Mouse (Mus musculus): ENCODE results near the gene Izumo4. TPM values are rescaled to one million over a fixed set of nuclear protein-coding genes. Genes with fewer than 3 reads are reported as not detected.
A peak's percentile ranks its signal among the peaks of the same experiment; 100 is the strongest.

Izumo4 gene
- polyA plus RNA-seq, 1 experiment from 2014 or later: 24.9 TPM

DNA sequence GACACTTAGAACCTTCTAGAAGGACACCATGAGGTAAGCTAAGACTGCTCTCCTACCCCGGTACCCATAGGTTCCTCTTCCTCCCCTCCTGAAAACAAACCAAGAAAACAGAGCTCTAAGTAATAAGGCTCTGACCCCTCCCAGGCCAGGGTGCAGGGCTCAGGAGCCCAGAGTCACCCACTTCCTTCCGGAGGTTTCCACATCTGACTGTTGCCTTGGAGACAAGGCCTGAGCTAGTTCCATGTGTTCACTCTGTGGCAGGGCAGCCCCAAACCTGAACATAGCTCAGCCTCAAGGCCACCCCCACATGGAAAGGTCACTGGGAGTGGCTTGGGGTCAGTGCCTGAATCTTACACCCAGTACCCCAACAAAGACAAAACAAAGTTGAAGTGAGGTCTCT, 6.8 kb upstream of the Izumo4 start:
- peaks cover 4% of the 10 kb centered on the region; the same call in 1 of the 2 replicates for H3K4me1 ChIP-seq
- H3K9me3 ChIP-seq: no peaks in the 10 kb centered on the region
- H3K4me2 ChIP-seq (replicated peaks): no peak overlapping the region
- ATAC-seq (ENCODE audit: low FRiP score, low read depth): no peak
- no peak overlapping the region for H3K27ac ChIP-seq (replicated peaks)
- no peak overlapping the region for H3K4me3 ChIP-seq
- no peaks in the 10 kb centered on the region for H3K27me3 ChIP-seq
- WGBS: 89% methylated on average over 2 of the region's 2 CpGs
- peaks cover 47% of the 10 kb centered on the region for H3K36me3 ChIP-seq
- no peak overlapping the region for H3K9ac ChIP-seq (replicated peaks)

DNA sequence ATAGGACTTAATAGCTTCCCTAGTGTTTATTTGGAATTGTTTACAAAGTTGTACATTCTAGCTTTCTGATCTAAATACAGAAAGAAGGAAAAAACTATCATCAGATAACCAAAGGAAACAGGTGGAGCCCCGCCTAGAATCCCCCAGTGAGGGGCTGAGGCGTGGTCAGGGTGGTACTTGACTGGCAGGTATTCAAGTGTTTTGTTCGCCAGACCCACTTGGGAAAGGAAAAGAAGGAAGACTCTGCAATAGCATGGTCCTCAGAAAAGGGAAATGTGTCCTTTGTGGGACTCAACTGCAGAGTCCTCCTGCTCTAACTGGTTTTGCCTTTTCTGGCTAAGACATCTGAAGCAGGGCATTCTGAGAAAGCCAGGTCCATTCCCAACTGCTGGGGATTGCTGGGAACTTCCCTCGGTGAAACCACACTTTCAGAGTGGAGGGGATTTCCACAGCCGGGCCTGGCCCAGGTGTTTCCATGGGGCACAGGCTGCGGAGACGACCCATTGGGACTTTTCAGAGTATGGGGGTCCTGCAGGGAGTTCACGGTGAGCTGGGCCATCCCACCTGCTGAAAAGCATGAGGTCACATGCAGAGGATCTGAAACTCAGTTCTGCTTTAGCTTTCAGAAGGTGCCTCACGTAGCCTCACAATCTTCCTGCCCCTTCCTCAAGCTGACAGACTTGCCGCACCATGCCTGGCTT, 6.0 kb upstream of the Izumo4 start:
- Histone ChIP-seq H3K27me3 (no peaks in the 10 kb centered on the region), H3K36me3 (peaks cover 40% of the 10 kb centered on the region), H3K4me1 (peaks cover 12% of the 10 kb centered on the region), H3K4me2 (replicated peaks) (no peak overlapping the region), H3K4me3 (no peak overlapping the region), H3K9me3 (no peaks in the 10 kb centered on the region), H3K27ac (replicated peaks) (no peak overlapping the region), H3K9ac (replicated peaks) (no peak overlapping the region)
- ATAC-seq (ENCODE audit: low FRiP score, low read depth): no peak
- WGBS: 77% methylated on average over 10 of the region's 10 CpGs

DNA sequence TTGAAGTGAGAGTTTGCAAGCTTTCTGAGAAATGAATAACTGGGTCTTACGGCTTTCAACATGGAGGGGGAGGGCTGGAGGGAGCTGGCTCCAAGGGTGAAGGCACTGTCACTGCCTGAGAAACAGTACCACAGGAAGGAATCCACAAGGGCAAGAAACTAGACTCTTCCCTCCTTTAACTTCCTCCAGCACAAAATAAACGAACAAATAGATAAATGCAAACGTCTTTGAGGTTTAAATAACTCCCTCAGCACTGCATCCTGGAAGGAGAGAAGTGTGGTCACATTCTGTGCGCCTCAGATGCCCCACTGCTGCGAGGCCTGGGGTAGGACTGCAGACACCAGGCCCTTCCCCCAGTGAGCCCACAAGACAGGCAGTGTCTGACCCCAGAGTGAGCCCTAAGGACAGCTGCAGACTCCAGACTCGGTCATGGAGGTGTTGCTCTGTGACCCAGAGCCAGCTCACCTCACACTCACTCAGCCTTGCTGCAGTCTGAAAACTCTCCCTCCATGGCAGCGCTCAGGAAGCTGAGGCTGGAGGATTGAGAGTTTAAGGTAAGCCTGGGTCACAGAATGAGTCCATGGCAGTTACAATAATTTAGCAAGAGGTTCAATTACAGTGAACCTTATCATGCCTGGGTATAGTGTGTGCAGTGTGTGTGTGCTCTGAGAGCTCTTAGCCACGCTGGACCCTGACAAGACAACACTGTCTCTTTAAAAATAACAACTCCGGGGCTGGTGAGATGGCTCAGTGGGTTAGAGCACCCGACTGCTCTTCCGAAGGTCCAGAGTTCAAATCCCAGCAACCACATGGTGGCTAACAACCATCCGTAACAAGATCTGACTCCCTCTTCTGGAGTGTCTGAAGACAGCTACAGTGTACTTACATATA, 5.2 kb upstream of the Izumo4 start:
- no peak overlapping the region for H3K4me2 ChIP-seq (replicated peaks)
- H3K4me1 ChIP-seq: peaks cover 17% of the 10 kb centered on the region
- no peaks in the 10 kb centered on the region for H3K9me3 ChIP-seq
- H3K27ac ChIP-seq (replicated peaks): no peak overlapping the region
- H3K27me3 ChIP-seq: no peaks in the 10 kb centered on the region
- no peak for ATAC-seq (ENCODE audit: low FRiP score, low read depth)
- no peak overlapping the region for H3K4me3 ChIP-seq
- H3K36me3 ChIP-seq: peaks cover 36% of the 10 kb centered on the region
- WGBS: 75% methylated on average over 11 of the region's 12 CpGs
- 0 out of 2 replicates have a peak overlapping the region, but pooled peaks have one; percentile 1 for H3K9ac ChIP-seq (replicated peaks)

DNA sequence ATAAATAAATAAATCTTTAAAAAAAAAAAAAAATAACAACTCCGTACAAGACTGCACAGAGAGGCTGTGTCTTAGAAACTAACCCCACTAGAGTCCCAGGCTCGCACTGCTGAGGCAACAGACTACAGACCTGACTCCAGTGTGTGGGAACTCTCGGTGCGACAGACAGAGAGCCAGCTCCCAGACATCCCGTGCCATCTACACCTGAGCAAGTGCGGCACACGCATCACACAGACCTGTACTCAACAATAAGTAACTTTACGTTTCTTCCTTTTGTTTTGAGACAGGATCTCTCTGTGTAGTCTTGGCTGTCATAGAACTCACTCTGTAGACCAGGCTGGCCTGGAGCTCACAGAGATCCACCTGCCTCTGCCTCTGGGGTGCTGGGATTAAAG, 4.6 kb upstream of the Izumo4 start:
- Histone ChIP-seq H3K4me2 (replicated peaks) (no peak overlapping the region), H3K4me1 (peaks cover 17% of the 10 kb centered on the region), H3K27ac (replicated peaks) (no peak overlapping the region), H3K4me3 (no peak overlapping the region), H3K36me3 (peaks cover 36% of the 10 kb centered on the region), H3K27me3 (no peaks in the 10 kb centered on the region), H3K9me3 (no peaks in the 10 kb centered on the region), H3K9ac (replicated peaks) (no peak overlapping the region)
- no peak for ATAC-seq (ENCODE audit: low FRiP score, low read depth)
- 90% methylated on average over 8 of the region's 8 CpGs for WGBS

DNA sequence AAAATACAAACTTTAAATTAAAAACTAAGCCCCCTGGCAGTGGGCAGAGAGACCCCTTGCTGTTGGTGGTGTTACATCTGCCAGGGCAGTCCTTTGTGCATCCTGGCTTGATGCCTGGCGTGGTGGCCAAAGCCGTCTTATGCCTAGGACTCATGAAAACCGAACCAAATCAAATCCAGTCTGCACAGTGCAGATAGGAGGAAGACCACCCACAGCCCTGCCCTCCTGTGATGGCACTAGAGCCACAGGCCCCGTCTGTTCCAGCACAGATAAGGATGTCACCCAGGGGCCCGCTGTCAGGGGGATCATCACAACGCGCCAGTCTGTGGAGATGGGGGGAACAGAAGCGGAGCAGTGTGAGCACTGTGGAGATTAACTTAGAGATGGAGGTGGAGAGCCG, 4.2 kb upstream of the Izumo4 start:
- no peak overlapping the region for H3K4me3 ChIP-seq
- no peak overlapping the region for H3K9ac ChIP-seq (replicated peaks)
- H3K4me1 ChIP-seq: peaks cover 20% of the 10 kb centered on the region
- H3K4me2 ChIP-seq (replicated peaks): no peak overlapping the region
- no peak for ATAC-seq (ENCODE audit: low FRiP score, low read depth)
- H3K27ac ChIP-seq (replicated peaks): no peak overlapping the region
- H3K27me3 ChIP-seq: no peaks in the 10 kb centered on the region
- peaks cover 34% of the 10 kb centered on the region for H3K36me3 ChIP-seq
- H3K9me3 ChIP-seq: no peaks in the 10 kb centered on the region
- WGBS: 77% methylated on average over 9 of the region's 9 CpGs

DNA sequence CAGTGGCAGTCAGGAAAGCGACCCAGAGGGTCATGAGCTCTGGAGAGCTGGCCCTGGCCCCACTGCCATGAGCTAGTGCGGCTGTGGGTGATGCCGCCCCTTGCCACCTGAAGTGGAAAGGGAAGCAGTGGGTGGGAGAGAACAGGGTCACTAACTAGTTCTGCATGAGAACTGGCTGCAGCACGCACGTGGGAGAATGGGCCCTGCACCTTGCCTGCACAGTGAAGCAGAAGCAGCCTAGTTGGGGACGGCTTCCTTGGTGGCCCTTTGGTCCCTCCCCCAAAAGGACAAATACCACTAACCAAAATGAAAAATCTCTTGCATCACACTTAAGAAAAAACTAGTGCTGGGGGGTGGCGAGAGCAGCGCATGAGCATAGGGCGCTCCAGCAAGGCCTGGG, 3.4 kb upstream of the Izumo4 start:
- Histone ChIP-seq H3K27me3 (no peaks in the 10 kb centered on the region), H3K4me2 (replicated peaks) (no peak overlapping the region), H3K36me3 (peaks cover 27% of the 10 kb centered on the region), H3K4me1 (peaks cover 28% of the 10 kb centered on the region), H3K9me3 (no peaks in the 10 kb centered on the region), H3K9ac (replicated peaks) (0 out of 2 replicates have a peak overlapping the region, but pooled peaks have one; percentile 20), H3K27ac (replicated peaks) (no peak overlapping the region), H3K4me3 (no peak overlapping the region)
- 94% methylated on average over 9 of the region's 9 CpGs for WGBS
- ATAC-seq (ENCODE audit: low FRiP score, low read depth): no peak

DNA sequence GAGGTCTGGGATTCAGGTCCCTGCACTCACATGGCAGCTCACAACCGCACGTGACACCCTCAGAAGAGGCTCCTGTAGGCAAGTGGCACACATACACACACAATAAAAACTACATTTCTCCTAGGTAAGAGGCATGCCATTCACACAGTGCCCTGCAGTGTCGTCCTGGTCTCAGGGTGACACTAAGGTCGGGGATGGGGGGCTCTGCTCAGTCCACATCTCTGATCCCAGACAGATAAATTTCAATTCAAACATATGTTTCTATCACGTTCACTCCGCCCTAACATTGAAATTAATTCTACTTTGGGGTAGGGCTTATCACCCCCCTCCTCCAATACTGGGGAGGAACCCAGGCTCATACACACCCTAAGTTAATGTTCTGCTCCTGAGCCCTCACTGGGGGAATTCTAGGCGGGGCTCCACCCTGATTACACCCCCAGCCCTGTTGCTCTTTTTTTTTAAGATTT, 1.9 kb upstream of the Izumo4 start:
- peaks cover 12% of the 10 kb centered on the region; the same call in 1 of the 2 replicates for H3K36me3 ChIP-seq
- no peak for ATAC-seq (ENCODE audit: low FRiP score, low read depth)
- peak overlapping the region; percentile 66 for H3K4me2 ChIP-seq (replicated peaks)
- H3K27me3 ChIP-seq: no peaks in the 10 kb centered on the region
- H3K4me3 ChIP-seq: no peak overlapping the region
- no peak overlapping the region for H3K27ac ChIP-seq (replicated peaks)
- WGBS: 91% methylated on average over 7 of the region's 7 CpGs
- peaks cover 30% of the 10 kb centered on the region for H3K4me1 ChIP-seq
- H3K9me3 ChIP-seq: no peaks in the 10 kb centered on the region
- H3K9ac ChIP-seq (replicated peaks): no peak overlapping the region; the same call in 1 of the 2 replicates

DNA sequence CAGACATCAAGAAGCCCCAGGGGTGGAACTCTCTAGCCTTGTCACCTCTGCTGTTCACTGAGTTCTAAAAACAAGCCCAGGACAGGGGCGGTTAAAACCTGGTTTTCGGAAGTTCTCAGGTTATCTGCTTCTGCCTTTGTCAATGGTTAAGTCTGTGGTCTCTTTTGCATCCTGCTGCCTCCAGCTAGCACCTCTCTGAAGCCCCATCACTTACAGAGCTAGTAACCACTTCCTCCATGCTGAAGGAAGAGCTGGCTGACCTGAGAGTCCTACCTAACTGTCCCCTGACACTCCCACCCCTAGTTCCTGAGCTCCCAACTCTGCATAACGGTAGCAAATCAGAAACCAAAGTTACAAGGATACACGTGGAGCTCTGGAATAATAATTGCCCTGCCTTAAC, 1.3 kb upstream of the Izumo4 start:
- H3K9me3 ChIP-seq: no peaks in the 10 kb centered on the region
- peak overlapping the region; percentile 66 for H3K4me2 ChIP-seq (replicated peaks)
- peak overlapping the region; percentile 58; the same call in 1 of the 2 replicates for H3K9ac ChIP-seq (replicated peaks)
- 49% methylated on average over 4 of the region's 4 CpGs for WGBS
- ATAC-seq (ENCODE audit: low FRiP score, low read depth): no peak
- H3K4me3 ChIP-seq: peak overlapping the region; percentile 60
- peaks cover 16% of the 10 kb centered on the region; the same call in 1 of the 2 replicates for H3K36me3 ChIP-seq
- H3K27ac ChIP-seq (replicated peaks): no peak overlapping the region; the same call in 1 of the 2 replicates
- H3K27me3 ChIP-seq: no peaks in the 10 kb centered on the region
- H3K4me1 ChIP-seq: peaks cover 30% of the 10 kb centered on the region

DNA sequence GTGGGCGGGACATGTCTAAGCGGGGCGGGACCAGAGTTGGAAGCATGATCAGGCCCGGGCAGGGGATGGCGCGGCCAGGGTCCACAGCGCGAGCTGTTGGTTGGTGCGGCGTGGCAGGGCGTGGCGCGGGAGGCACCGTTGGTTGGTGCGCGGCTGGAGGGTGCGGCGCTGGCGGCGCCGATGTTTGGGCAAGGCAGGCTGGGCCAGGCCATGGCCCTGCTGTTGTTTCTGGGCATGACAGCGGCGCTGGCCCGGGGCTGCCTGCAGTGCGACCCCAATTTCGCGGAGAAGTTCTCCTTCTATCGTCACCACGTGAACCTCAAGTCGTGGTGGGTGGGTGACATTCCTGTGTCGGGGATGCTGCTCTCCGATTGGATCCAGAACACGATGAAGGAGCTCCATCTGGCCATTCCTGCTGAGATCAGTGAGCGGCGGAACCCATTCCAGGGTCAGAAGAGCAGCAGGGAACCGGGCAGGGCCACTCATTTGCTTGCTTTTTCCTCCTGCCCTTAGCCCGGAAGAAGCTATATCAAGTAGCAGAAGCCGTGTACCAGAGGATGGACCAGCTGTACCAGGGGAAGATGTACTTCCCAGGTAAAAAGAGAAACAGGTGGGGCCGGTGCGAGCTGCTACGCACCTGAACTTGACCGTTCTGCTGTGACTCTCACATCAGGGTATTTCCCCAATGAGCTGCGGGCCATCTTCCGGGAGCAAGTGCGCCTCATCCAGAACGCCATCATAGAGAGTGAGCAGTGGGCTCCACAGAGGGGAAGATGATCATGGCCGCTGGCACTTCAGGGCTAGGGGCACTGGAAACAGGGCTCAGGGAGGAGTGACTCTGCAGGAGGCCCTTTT, 779 bp downstream of the Izumo4 start:
- Histone ChIP-seq H3K27ac (replicated peaks) (peak overlapping the region; percentile 80), H3K36me3 (peaks cover 32% of the 10 kb centered on the region), H3K4me2 (replicated peaks) (peak overlapping the region; percentile 66), H3K9ac (replicated peaks) (peak overlapping the region; percentile 49), H3K27me3 (no peaks in the 10 kb centered on the region), H3K9me3 (no peaks in the 10 kb centered on the region), H3K4me1 (peaks cover 30% of the 10 kb centered on the region), H3K4me3 (peak overlapping the region; percentile 60)
- peak; percentile 81 for ATAC-seq (ENCODE audit: low FRiP score, low read depth)
- WGBS: 2% methylated on average over 47 of the region's 47 CpGs

DNA sequence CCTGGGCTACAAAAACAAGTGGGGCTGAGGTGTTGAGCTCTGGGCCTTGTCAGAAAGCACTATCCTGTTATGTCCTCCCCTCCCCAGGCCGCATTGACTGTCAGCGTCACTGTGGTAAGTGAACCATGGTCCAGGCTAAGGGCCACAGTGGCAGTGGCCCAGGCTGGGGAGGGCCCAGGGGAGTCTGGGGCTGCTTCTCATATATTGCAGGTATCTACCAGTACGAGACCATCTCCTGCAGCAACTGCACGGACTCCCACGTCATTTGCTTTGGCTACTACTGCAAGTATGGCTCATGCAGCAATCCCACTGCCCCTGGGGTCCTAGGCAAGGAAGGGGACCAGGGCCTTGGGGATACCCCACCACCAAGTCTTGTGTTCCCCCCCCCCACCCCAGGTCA, 1.7 kb downstream of the Izumo4 start:
- peak overlapping the region; percentile 66 for H3K4me2 ChIP-seq (replicated peaks)
- peaks cover 37% of the 10 kb centered on the region for H3K36me3 ChIP-seq
- no peak for ATAC-seq (ENCODE audit: low FRiP score, low read depth)
- peak overlapping the region; percentile 49; the same call in 1 of the 2 replicates for H3K9ac ChIP-seq (replicated peaks)
- H3K9me3 ChIP-seq: no peaks in the 10 kb centered on the region
- H3K4me1 ChIP-seq: peaks cover 30% of the 10 kb centered on the region
- H3K27ac ChIP-seq (replicated peaks): no peak overlapping the region
- no peaks in the 10 kb centered on the region for H3K27me3 ChIP-seq
- peak overlapping the region; percentile 60; the same call in 1 of the 2 replicates for H3K4me3 ChIP-seq
- 89% methylated on average over 5 of the region's 5 CpGs for whole genome bisulfite sequencing

DNA sequence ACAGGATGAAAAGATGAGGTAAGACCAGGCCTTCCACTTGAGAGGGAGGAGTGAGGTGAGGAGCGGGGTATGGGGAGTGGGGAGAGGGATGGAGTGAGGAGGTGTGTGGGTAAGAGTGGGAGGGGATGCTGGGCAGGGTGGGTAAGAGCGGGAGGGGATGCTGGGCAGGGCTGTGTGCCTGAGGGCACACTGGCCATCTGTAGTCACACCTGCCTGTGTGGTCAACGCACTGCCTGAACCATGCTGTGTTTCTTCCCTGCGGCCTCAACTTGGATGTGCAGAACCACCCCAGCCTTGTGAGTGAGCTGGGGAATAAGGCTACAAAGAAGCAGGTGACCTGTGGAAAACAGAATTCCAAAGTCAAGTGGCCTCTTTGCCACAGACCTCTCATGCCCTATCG, 2.4 kb downstream of the Izumo4 start:
- H3K27ac ChIP-seq (replicated peaks): no peak overlapping the region
- no peak overlapping the region for H3K4me3 ChIP-seq
- H3K36me3 ChIP-seq: peaks cover 40% of the 10 kb centered on the region
- H3K4me1 ChIP-seq: peaks cover 30% of the 10 kb centered on the region
- no peak overlapping the region for H3K4me2 ChIP-seq (replicated peaks)
- H3K27me3 ChIP-seq: no peaks in the 10 kb centered on the region
- H3K9ac ChIP-seq (replicated peaks): no peak overlapping the region
- H3K9me3 ChIP-seq: no peaks in the 10 kb centered on the region
- WGBS: 93% methylated on average over 5 of the region's 5 CpGs
- no peak for ATAC-seq (ENCODE audit: low FRiP score, low read depth)
